Mouse (Mus musculus) cerebral cortex, adult 2 months (tissue): ENCODE data around the gene Chd4.

Experiments used
- WGBS: fragments of 180-500 bp; shearing (Covaris S2); methylation state at CpG from one replicate; pipeline ENCODE4 v1.1.7; 2018; 5-methylcytosine and 5-hydroxymethylcytosine counted together

Gene Chd4

GRCm38 (mm10) chr6:125160854-125161760 lies 65.3 kb downstream of the Chd4 start:
- 16% methylated on average over 22 of the region's 22 CpGs for WGBS

GRCm38 (mm10) chr6:125161971-125162370 lies 66.2 kb downstream of the Chd4 start:
- WGBS, result 2% methylated on average over 4 of the region's 5 CpGs

- WGBS, result 45% methylated on average over 14 of the region's 16 CpGs
These were observed 67.0 kb downstream of the Chd4 start for GRCm38 (mm10) chr6:125162615-125163305.

GRCm38 (mm10) chr6:125163801-125164657 lies 68.2 kb downstream of the Chd4 start:
- WGBS, result 6% methylated on average over 20 of the region's 20 CpGs

GRCm38 (mm10) chr6:125164672-125165327 lies 69.0 kb downstream of the Chd4 start:
- WGBS, result under 1% methylated on average over 39 of the region's 39 CpGs

- WGBS, result under 1% methylated on average over 36 of the region's 36 CpGs
These were observed 69.6 kb downstream of the Chd4 start for GRCm38 (mm10) chr6:125165328-125165891.

GRCm38 (mm10) chr6:125166051-125166751 lies 70.4 kb downstream of the Chd4 start, which contains the start of gene Gapdh:
Gene Gapdh, minus strand, starts transcription at chr6:125166467.
- 3% methylated on average over 18 of the region's 18 CpGs for WGBS

- WGBS, result 17% methylated on average over 10 of the region's 10 CpGs
These were observed 71.3 kb downstream of the Chd4 start for GRCm38 (mm10) chr6:125166861-125167650.

GRCm38 (mm10) chr6:125168086-125168485 lies 72.3 kb downstream of the Chd4 start:
- whole genome bisulfite sequencing, result 65% methylated on average over 14 of the region's 14 CpGs

GRCm38 (mm10) chr6:125170194-125170593 lies 74.4 kb downstream of the Chd4 start:
- 82% methylated on average over 6 of the region's 6 CpGs for WGBS

- WGBS, result 70% methylated on average over 2 of the region's 2 CpGs
These were observed 76.7 kb downstream of the Chd4 start for GRCm38 (mm10) chr6:125172474-125172873.

GRCm38 (mm10) chr6:125173256-125173655 lies 77.5 kb downstream of the Chd4 start:
- WGBS, result 88% methylated on average over 7 of the region's 7 CpGs

- WGBS, result 89% methylated on average over 5 of the region's 5 CpGs
These were observed 79.7 kb downstream of the Chd4 start for GRCm38 (mm10) chr6:125175469-125175868.

- 71% methylated on average over 7 of the region's 7 CpGs for WGBS
These were observed 83.8 kb downstream of the Chd4 start for GRCm38 (mm10) chr6:125179601-125180000.
